Mouse (Mus musculus) ovary, postnatal 14 days (tissue): ENCODE results near the gene Atp5h.
"Not testable (repeated sequence)": the region's sequence is repeated elsewhere in the genome, so short reads cannot be mapped to it uniquely, and the experiment has no call there.

Experiments used
- DNase-seq: peaks from one replicate; pipeline ENCODE4 v3.0.0; 2022; ENCODE audit warnings: low spot score

Atp5h gene

DNA sequence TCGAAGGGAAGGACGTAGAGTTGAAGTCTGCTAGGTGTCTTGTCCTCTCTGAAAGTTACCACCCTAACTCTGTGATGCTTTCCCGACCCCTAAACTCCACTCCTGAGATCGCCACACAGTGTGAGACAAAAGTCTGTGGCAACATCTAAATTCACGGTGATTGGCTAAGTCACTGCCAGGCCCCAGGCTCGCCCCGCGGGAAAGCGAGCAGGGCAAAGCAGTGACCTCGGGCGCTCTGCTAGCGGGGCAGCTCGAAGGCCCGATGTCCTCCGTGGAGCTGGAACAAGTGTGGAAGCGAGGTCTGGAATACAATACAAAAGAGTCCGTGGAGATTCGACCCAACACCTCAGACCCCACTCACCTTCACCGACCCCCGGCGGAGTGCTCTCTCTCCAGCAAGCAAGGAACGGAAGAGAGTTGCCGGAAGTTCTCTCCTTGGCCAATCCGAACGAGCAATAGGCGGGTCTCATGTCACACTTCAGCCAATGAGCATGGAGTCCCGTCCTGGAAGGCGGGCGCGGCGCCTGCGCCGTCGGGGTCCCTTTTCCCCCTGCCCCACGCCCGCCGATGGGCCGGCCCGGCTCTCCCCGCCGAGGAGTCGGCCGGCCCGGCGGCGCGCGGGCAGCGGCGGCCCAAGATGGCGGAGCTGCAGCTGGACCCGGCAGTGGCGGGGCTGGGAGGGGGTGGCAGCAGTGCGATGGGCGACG is at the start of gene Atp5h, which contains the start of gene Kctd2:
Atp5h (minus strand) TSS at position 432 of the 707 bp plus-strand sequence.
Kctd2 (plus strand) TSS at position 598 of the 707 bp plus-strand sequence.
- DNase-seq = peak; percentile 90

GRCm38 (mm10) chr11:115467217-115467618 is 47.5 kb upstream of the Atp5h start:
- no peak for DNase-seq

DNA sequence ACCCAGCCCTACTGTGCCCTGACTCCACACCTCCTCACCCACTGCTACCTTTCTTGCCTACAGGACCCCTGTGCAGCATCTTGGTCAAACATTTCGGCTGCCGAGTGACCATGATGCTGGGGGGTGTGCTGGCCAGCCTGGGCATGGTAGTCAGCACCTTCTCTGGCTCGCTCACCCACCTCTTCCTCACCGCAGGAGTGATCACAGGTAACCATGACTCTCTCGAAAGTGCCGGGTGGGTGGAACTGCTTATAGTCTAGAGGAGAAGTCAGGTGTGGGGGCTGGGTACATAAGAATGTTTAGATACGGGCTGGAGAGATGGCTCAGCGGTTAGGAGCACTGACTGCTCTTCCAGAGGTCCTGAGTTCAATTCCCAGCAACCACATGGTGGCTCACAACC is 45.1 kb upstream of the Atp5h start:
- DNase-seq = no peak

GRCm38 (mm10) chr11:115463397-115463796 is 43.6 kb upstream of the Atp5h start:
- no peak for DNase-seq

DNA sequence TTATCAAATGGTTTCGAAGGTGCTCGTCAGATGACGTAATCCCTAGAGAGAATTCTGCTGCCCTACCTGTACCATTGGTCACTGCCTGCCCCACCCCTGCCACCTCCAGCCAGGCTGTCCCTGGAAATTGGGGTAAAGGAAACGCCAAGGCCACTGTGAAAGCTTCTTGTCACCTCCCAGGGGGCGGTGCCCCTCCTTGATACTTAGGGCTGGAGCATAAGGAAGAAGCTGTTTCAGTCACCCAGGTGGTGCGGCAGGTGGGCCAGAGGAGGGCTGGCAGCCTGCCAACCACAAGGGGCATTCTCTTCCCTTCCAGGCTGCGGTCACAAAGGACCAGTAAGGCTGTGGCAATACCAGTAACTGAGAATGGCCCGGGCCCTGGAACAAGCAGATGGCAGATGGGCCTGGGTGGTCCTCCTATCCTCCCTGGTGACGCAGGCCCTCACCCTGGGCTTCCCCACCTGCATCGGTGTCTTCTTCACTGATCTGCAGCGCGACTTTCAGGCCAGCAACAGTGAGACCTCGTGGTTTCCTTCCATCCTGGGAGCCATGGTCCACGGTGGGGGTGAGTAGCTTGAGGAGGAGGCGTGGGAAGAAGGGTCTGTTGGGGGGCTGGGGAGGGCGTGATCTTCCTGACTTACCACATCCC is 42.6 kb upstream of the Atp5h start, which contains the start of gene Slc16a5:
Slc16a5 (plus strand) TSS at position 232 of the 649 bp plus-strand sequence.
- no peak for DNase-seq

DNA sequence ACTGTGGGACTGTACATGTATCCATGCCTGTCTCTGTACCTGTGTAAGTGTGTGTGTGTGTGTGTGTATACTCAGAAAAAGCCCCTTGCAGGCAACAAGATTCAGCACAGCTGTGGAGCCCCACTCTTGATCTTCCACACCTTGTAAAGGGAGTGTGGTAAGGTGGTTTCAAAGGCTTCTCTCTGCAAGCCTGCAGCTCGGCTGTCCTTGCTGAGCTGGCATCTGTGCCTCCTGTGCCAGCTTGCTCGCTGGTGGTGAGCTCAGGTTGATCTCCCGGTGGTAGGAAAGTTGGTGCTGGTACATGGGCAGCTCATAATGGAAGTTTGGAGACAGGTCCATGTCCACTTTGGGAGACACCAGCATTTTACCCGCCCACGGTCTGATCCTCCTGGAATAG is 42.1 kb upstream of the Atp5h start:
- no peak for DNase-seq

DNA sequence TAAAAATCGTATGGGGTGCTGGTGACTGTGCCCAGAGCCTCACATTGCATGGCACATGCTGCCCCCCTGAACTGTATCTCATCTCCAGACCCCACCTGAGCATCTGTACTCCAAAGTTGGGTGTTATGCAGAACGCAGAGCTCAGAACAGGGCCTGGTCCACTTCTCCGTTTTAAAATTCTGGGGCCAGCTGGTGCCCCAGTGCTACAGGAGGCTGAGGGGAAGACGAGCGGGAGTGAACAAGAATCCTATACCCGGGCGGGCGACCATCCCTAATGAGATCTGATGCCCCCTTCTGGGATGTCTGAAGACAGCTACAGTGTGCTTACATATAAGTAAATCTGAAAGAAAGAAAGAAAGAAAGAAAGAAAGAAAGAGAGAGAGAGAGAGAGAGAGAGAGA is 41.2 kb upstream of the Atp5h start:
- no peak for DNase-seq

GRCm38 (mm10) chr11:115457405-115457804 is 37.6 kb upstream of the Atp5h start:
- no peak for DNase-seq

DNA sequence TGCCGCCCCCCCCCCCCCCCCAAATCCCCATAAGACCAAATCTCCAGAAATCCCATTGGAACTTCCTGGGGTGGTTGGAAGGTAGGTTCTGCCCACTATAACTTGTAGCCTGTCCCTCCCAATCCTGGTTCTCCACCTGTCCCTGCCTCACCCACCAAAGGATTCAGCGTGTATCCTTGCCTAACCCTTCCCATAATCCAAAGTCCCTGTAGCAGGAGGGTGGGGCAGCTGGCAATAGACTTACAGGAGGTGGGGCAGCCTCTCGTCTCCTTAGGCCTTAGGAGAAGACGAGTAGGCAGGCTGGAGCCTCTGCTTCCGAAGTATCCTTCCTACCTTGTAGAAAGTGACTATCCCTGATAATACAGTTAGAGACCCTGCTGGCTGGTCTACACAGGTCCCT is 36.4 kb upstream of the Atp5h start:
- DNase-seq = no peak

- no peak for DNase-seq
These were observed 35.9 kb upstream of the Atp5h start for GRCm38 (mm10) chr11:115455619-115456018.

- not testable (repeated sequence) for DNase-seq
These were observed 35.1 kb upstream of the Atp5h start for GRCm38 (mm10) chr11:115454822-115455221.

GRCm38 (mm10) chr11:115453306-115453705 is 33.5 kb upstream of the Atp5h start:
- no peak for DNase-seq

DNA sequence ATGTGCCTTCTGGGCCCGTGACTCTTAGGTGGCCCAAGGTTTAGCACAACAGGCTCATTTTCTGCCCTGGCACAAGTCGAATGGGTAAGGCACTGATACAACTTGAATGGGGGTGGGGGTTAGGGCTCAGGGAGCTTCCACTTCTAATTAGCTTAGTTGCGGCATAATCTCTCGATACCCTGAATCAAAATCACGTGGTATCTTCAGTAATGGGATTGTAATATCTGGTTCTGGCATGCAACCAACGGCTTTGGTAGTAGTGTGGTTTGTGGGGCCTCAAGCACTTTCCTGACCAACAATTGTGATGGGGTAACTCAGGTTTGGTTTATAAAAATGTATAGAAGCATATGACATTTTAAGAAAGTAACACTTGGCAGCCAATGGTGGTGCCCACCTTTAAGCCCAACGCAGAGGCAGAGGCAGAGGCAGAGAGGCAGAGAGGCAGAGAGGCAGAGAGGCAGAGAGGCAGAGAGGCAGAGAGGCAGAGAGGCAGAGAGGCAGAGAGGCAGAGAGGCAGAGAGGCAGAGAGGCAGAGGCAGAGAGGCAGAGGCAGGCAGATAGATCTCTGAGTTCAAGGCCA is 32.6 kb upstream of the Atp5h start:
- DNase-seq = no peak

DNA sequence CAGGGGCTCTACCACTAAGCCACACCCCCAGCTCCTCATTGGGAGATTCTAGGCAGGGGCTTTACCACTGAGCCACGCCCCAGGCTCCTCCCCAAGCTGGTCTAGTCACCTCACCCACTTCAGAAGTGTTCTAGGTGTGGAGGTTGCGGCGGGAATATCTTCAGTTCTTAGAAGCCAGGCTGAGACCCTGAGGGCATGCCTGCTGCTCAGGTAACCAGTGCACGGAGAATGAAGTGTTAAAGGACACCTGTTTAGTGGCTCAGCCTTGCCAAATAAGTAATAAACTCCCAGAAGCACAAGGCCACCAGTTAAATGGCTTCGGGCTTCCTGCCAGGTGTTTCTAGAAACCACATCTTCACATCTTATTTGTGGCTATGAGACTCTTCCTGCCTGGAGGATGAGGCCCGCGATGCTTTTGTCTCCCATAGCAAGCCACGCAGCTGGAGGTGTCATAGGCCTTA is 32.0 kb upstream of the Atp5h start:
- no peak for DNase-seq

DNA sequence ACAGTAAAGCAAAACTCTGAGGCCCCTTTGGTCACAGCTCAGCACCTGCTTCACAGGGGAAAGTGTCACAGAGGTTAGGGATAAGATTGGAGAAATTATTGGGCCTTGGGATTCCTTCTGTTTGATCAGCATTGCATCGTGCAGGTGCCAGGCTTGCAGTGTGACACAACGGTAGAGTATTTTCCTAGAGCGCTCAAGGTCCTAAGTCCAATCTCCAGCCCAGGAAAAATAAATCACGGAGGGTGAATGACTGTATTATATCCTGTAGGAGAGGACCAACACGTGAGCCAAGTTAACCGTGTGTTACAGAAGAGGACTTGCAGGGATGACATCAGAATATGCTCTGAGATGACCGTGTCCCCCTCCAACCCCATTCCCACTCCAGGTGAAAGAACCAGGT is 30.4 kb upstream of the Atp5h start:
- DNase-seq = no peak

DNA sequence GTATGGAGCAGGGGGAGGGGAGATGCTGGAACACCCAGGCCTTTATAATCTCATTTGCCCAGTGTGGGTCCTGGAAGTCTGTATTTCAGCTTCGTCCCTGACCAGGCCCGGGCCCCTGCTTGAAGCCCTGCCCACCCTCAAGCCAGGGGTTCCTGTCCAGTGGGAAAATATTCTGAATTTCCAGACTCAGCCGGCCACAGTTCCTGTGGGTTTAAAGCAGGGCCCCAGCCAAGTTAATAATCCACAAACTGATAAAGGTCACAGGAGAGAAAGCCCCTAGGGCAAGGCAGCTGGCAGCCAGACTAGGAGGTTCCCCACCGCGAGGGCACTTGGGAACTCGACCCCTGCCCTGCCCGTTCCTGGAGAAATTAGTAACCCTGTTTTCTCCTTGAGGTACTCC is 29.2 kb upstream of the Atp5h start:
- no peak for DNase-seq

DNA sequence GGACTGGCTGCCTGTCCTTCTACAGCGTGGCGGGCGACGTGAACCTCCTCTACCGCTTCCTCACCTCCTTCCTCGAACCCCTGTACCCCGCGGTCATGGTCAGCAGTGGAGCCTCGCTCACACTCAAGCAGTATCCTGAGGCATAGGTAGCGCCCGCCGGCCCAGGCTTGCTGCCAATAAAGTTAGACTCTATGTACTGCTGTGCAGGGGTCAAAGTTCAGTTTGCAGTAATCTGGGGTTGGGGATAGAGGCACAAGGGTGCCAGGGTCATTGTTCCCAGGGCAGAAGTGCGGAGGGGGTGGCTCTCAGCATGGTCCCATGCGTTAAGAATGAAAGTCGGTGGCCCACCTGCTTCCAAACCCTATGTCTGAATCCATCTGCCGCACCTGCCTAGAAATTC is 28.3 kb upstream of the Atp5h start:
- no peak for DNase-seq

DNA sequence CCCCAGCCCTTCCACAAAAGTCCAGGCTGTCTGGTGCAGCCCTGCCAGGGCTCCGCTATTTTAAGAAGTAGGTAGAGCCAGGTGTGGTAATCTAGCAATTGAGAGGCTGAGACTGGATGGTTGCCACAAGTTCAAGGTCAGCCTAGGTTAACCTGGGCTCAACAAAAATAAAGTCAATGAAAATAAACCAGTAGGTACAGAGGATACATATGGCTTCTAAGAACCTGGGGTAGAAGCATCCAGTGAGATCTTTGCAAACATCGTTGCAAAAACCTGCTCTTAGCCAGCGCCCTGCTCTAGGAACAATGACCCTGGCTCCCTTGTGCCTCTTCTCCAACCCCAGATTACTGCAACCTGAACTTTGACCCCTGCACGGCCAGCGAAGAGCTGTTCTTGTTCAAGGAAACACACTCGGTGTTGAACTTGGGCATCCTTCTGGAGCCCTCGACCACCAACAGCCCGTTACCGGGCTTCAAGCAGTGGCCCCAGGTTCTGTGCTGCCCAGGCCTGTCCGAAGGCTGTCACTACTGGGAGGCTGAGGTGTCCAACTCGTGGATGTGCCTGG is 27.6 kb upstream of the Atp5h start:
- no peak for DNase-seq

DNA sequence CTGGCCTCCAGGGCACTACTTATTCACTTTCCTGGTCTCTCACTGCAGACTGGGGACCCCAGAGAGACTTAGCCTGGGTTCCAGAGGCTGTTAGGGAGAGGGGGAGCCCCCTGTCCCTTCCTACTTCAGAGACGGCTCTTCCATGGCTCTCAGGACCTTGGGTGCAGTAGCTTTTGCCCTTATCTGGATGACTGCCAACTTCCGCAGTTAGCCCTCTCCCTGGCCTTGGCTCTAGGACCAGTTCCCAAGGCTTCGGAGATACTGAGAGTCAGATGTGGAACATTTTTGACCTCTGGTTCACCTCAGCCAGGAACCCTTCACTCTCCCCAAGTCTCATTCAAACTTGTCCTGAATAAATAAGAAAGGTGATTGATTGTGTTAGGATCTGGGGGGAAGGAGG is 27.1 kb upstream of the Atp5h start:
- no peak for DNase-seq

GRCm38 (mm10) chr11:115441417-115441816 is 21.7 kb upstream of the Atp5h start:
- no peak for DNase-seq

GRCm38 (mm10) chr11:115439906-115440595 is 20.3 kb upstream of the Atp5h start, which contains the start of gene Trim80:
Gene Trim80 (plus strand): TSS chr11:115440545.
- no peak for DNase-seq

DNA sequence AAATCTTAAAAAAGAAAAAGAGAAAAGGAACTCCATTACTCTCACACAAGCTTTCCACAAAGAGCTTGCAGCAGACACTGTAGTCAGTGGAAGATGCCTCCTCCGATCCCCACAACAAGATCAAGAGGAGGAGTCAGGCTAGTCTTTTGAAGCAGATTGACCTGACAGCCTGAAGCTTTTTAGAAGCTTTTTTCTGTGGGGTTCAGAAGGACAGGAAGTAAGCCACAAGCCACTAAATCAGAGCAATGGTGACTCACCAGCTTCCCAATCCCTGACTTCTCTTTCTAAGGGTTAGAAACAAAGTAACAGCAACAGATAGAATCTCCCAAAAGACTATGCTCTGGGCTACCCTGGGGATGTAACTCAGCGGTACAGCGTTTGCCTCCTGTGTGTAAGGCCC is 19.6 kb upstream of the Atp5h start:
- DNase-seq = no peak
